Mouse (Mus musculus) intestine, embryonic 15.5 days (tissue): ENCODE data around the gene Deup1. TPM values are rescaled to one million over a fixed set of nuclear protein-coding genes. Genes with fewer than 3 reads are reported as not detected.
A peak's percentile ranks its signal among the peaks of the same experiment; 100 is the strongest.
"Not testable (repeated sequence)": the region's sequence is repeated elsewhere in the genome, so short reads cannot be mapped to it uniquely, and the experiment has no call there.

Experiments used
- ATAC-seq: fragments of 200-750 bp; cut with Nextera tagmentation; 2 replicates; pipeline ENCODE4 v1.8.0; 2017; ENCODE audit warnings: moderate TSS enrichment, moderate library complexity
- H3K27ac ChIP-seq: fragments of 300-500 bp; sonication (generic); 2 replicates; pipeline ENCODE4 v1.5.1; 2015; ENCODE audit warnings: mild to moderate bottlenecking, inconsistent platforms
- H3K27me3 ChIP-seq: fragments of 300-500 bp; sonication (generic); replicated peaks from 2 replicates; pipeline ENCODE4 v1.6.1; 2015; ENCODE audit warnings: inconsistent platforms
- H3K36me3 ChIP-seq: fragments of 300-500 bp; sonication (generic); 2 replicates; pipeline ENCODE4 v1.6.1; 2015; ENCODE audit warnings: inconsistent platforms
- H3K4me1 ChIP-seq: fragments of 300-500 bp; sonication (generic); replicated peaks from 2 replicates; pipeline ENCODE4 v1.6.1; 2015; ENCODE audit warnings: inconsistent platforms
- H3K4me2 ChIP-seq: fragments of 300-500 bp; sonication (generic); replicated peaks from 2 replicates; pipeline ENCODE4 v1.6.1; 2015; ENCODE audit warnings: mild to moderate bottlenecking, inconsistent platforms
- H3K4me3 ChIP-seq: fragments of 300-500 bp; sonication (generic); replicated peaks from 2 replicates; pipeline ENCODE4 v1.5.1; 2015; ENCODE audit warnings: inconsistent platforms
- H3K9ac ChIP-seq: fragments of 300-500 bp; sonication (generic); 2 replicates; pipeline ENCODE4 v1.6.1; 2015; ENCODE audit warnings: inconsistent platforms
- H3K9me3 ChIP-seq: fragments of 300-500 bp; sonication (generic); 2 replicates; pipeline ENCODE4 v1.6.1; 2016; ENCODE audit warnings: inconsistent platforms
- WGBS: fragments of 180-500 bp; shearing (Covaris S2); methylation state at CpG from one replicate; pipeline ENCODE4 v1.1.7; 2015; 5-methylcytosine and 5-hydroxymethylcytosine counted together
- polyA plus RNA-seq: library from polyadenylated mRNA; unstranded; fragments of >200 nt; fragmentation: Nextera tagmentation; extraction: Ambion mirVana; gene quantifications from 2 replicates; pipeline ENCODE4 v1.2.1, GENCODE M21; 2015

The Deup1 gene
- polyA plus RNA-seq, 1 experiment from 2014 or later, result 0.25 TPM

GRCm38 (mm10) chr9:15582026-15582425, 45.7 kb downstream of the Deup1 start:
- Histone ChIP-seq H3K4me3 (no peak overlapping the region), H3K27ac (no peak overlapping the region), H3K4me1 (no peaks in the 10 kb centered on the region), H3K4me2 (no peak overlapping the region), H3K9me3 (no peaks in the 10 kb centered on the region), H3K9ac (no peak overlapping the region), H3K27me3 (no peaks in the 10 kb centered on the region), H3K36me3 (no peaks in the 10 kb centered on the region)
- 95% methylated on average over 5 of the region's 5 CpGs for WGBS
- ATAC-seq, result no peak

- no peaks in the 10 kb centered on the region for H3K27me3 ChIP-seq
- H3K27ac ChIP-seq, result no peak overlapping the region
- WGBS, result 51% methylated on average over 6 of the region's 6 CpGs
- no peaks in the 10 kb centered on the region for H3K4me1 ChIP-seq
- H3K4me2 ChIP-seq, result no peak overlapping the region
- no peaks in the 10 kb centered on the region for H3K36me3 ChIP-seq
- no peak for ATAC-seq
- no peak overlapping the region for H3K4me3 ChIP-seq
- no peaks in the 10 kb centered on the region for H3K9me3 ChIP-seq
- no peak overlapping the region for H3K9ac ChIP-seq
These were observed 47.6 kb downstream of the Deup1 start for GRCm38 (mm10) chr9:15580176-15580575.

GRCm38 (mm10) chr9:15578946-15579345, 48.8 kb downstream of the Deup1 start:
- Histone ChIP-seq H3K4me1 (no peaks in the 10 kb centered on the region), H3K9me3 (no peaks in the 10 kb centered on the region), H3K36me3 (no peaks in the 10 kb centered on the region), H3K9ac (no peak overlapping the region), H3K4me3 (no peak overlapping the region), H3K4me2 (no peak overlapping the region), H3K27me3 (no peaks in the 10 kb centered on the region), H3K27ac (no peak overlapping the region)
- WGBS, result 91% methylated on average over 9 of the region's 9 CpGs
- ATAC-seq, result no peak

- Histone ChIP-seq H3K27ac (no peak overlapping the region), H3K4me1 (no peaks in the 10 kb centered on the region), H3K4me2 (no peak overlapping the region), H3K9ac (no peak overlapping the region), H3K9me3 (no peaks in the 10 kb centered on the region), H3K36me3 (no peaks in the 10 kb centered on the region), H3K4me3 (no peak overlapping the region), H3K27me3 (no peaks in the 10 kb centered on the region)
- no peak for ATAC-seq
- 48% methylated on average over 1 of the region's 1 CpGs for WGBS
These were observed 49.3 kb downstream of the Deup1 start for GRCm38 (mm10) chr9:15578427-15578826.

- H3K9me3 ChIP-seq, result no peaks in the 10 kb centered on the region
- no peak for ATAC-seq
- no peaks in the 10 kb centered on the region for H3K4me1 ChIP-seq
- no peaks in the 10 kb centered on the region for H3K36me3 ChIP-seq
- no peak overlapping the region for H3K9ac ChIP-seq
- H3K27me3 ChIP-seq, result no peaks in the 10 kb centered on the region
- no peak overlapping the region for H3K4me3 ChIP-seq
- no peak overlapping the region for H3K4me2 ChIP-seq
- H3K27ac ChIP-seq, result no peak overlapping the region
- 77% methylated on average over 13 of the region's 13 CpGs for WGBS
These were observed 52.8 kb downstream of the Deup1 start for GRCm38 (mm10) chr9:15574750-15575454.

- Histone ChIP-seq H3K27ac (no peak overlapping the region), H3K36me3 (no peaks in the 10 kb centered on the region), H3K9me3 (no peaks in the 10 kb centered on the region), H3K4me1 (no peaks in the 10 kb centered on the region), H3K9ac (no peak overlapping the region), H3K4me3 (no peak overlapping the region), H3K4me2 (no peak overlapping the region), H3K27me3 (no peaks in the 10 kb centered on the region)
- WGBS, result 73% methylated on average over 7 of the region's 7 CpGs
- ATAC-seq, result no peak
These were observed 65.4 kb downstream of the Deup1 start for GRCm38 (mm10) chr9:15562353-15562752.

- H3K36me3 ChIP-seq, result no peaks in the 10 kb centered on the region
- H3K4me2 ChIP-seq, result no peak overlapping the region
- no peak overlapping the region for H3K9ac ChIP-seq
- 65% methylated on average over 3 of the region's 3 CpGs for WGBS
- no peak for ATAC-seq
- H3K4me1 ChIP-seq, result no peaks in the 10 kb centered on the region
- H3K4me3 ChIP-seq, result no peak overlapping the region
- H3K9me3 ChIP-seq, result no peaks in the 10 kb centered on the region
- no peak overlapping the region for H3K27ac ChIP-seq
- no peaks in the 10 kb centered on the region for H3K27me3 ChIP-seq
These were observed 67.3 kb downstream of the Deup1 start for GRCm38 (mm10) chr9:15560451-15560850.

GRCm38 (mm10) chr9:15553322-15553721, 74.4 kb downstream of the Deup1 start:
- H3K4me2 ChIP-seq, result no peak overlapping the region
- H3K9ac ChIP-seq, result no peak overlapping the region
- no peaks in the 10 kb centered on the region for H3K4me1 ChIP-seq
- H3K9me3 ChIP-seq, result no peaks in the 10 kb centered on the region
- ATAC-seq, result no peak
- no peaks in the 10 kb centered on the region for H3K27me3 ChIP-seq
- H3K36me3 ChIP-seq, result no peaks in the 10 kb centered on the region
- H3K4me3 ChIP-seq, result no peak overlapping the region
- H3K27ac ChIP-seq, result no peak overlapping the region
- WGBS, result 85% methylated on average over 8 of the region's 8 CpGs

- no peak overlapping the region for H3K4me2 ChIP-seq
- WGBS, result 48% methylated on average over 15 of the region's 15 CpGs
These were observed 75.5 kb downstream of the Deup1 start for GRCm38 (mm10) chr9:15551933-15552851.

GRCm38 (mm10) chr9:15551073-15551472, 76.7 kb downstream of the Deup1 start:
- ATAC-seq, H3K4me3 ChIP-seq, H3K4me1 ChIP-seq, H3K36me3 ChIP-seq, H3K9me3 ChIP-seq, H3K4me2 ChIP-seq, H3K9ac ChIP-seq, H3K27me3 ChIP-seq, H3K27ac ChIP-seq: not testable (repeated sequence)
- WGBS, result 93% methylated on average over 6 of the region's 6 CpGs

More at GRCm38 (mm10) chr9:15551933-15552851, 75.5 kb downstream of the Deup1 start:
- Histone ChIP-seq H3K9ac (no peak overlapping the region), H3K27me3 (no peaks in the 10 kb centered on the region), H3K36me3 (no peaks in the 10 kb centered on the region), H3K4me3 (no peak overlapping the region), H3K9me3 (no peaks in the 10 kb centered on the region), H3K4me1 (no peaks in the 10 kb centered on the region), H3K27ac (no peak overlapping the region)
- ATAC-seq, result no peak

- no peaks in the 10 kb centered on the region for H3K27me3 ChIP-seq
- no peak overlapping the region for H3K4me2 ChIP-seq
- H3K9ac ChIP-seq, result no peak overlapping the region
- H3K4me1 ChIP-seq, result no peaks in the 10 kb centered on the region
- H3K9me3 ChIP-seq, result no peaks in the 10 kb centered on the region
- H3K36me3 ChIP-seq, result no peaks in the 10 kb centered on the region
- no peak overlapping the region for H3K27ac ChIP-seq
- WGBS, result 76% methylated on average over 4 of the region's 4 CpGs
- no peak for ATAC-seq
- H3K4me3 ChIP-seq, result no peak overlapping the region
These were observed 77.2 kb downstream of the Deup1 start for GRCm38 (mm10) chr9:15550461-15550961.

GRCm38 (mm10) chr9:15541735-15542354, 85.9 kb downstream of the Deup1 start:
- no peak overlapping the region for H3K4me2 ChIP-seq
- H3K9me3 ChIP-seq, result no peaks in the 10 kb centered on the region
- WGBS, result 38% methylated on average over 5 of the region's 5 CpGs
- no peak overlapping the region for H3K9ac ChIP-seq
- peak; percentile 83 for ATAC-seq
- H3K27ac ChIP-seq, result peak overlapping the region; percentile 66; the same call in 1 of the 2 replicates
- H3K36me3 ChIP-seq, result no peaks in the 10 kb centered on the region
- H3K27me3 ChIP-seq, result no peaks in the 10 kb centered on the region
- no peak overlapping the region for H3K4me3 ChIP-seq
- peaks cover 15% of the 10 kb centered on the region; the same call in 1 of the 2 replicates for H3K4me1 ChIP-seq
